Mouse (Mus musculus): ENCODE results near the gene Sbpl.
"Not testable (repeated sequence)": the region's sequence is repeated elsewhere in the genome, so short reads cannot be mapped to it uniquely, and the experiment has no call there.

Sbpl gene

GRCm38 (mm10) chr17:23960084-23960738 lies 5.1 kb upstream of the Sbpl start:
- peak; percentile 87 for DNase-seq (ENCODE audit: low read depth, low spot score)

GRCm38 (mm10) chr17:23950828-23951227 lies 4.2 kb downstream of the Sbpl start:
- DNase-seq (ENCODE audit: low read depth, low spot score) = not testable (repeated sequence)

DNA sequence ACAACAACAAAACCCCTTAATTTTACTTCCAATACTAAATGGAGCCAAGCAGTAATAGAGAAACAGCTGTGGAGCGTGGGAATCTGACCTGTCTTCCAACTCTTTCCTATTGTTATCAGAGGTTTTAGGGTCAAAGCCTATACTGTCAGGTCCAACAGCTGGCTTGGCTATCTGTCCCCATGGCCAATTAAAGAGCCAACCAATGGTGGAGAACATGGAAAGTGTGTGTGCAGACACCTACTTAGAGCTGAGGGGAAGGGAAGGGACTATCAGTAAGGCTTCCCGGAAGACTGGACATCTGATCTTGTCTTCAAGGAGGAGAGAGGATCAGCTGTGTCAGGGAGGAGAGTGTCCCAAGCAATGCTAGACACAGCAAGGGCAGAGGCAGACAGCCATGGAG lies 6.0 kb downstream of the Sbpl start:
- no peak for DNase-seq (ENCODE audit: low read depth, low spot score)

GRCm38 (mm10) chr17:23947486-23947885 lies 7.6 kb downstream of the Sbpl start:
- DNase-seq (ENCODE audit: low read depth, low spot score) = not testable (repeated sequence)

- DNase-seq (ENCODE audit: low read depth, low spot score) = no peak
Measured at GRCm38 (mm10) chr17:23941372-23941771, 13.7 kb downstream of the Sbpl start, which contains the start of gene Sbp. Sbp (plus strand) TSS chr17:23941672.

DNA sequence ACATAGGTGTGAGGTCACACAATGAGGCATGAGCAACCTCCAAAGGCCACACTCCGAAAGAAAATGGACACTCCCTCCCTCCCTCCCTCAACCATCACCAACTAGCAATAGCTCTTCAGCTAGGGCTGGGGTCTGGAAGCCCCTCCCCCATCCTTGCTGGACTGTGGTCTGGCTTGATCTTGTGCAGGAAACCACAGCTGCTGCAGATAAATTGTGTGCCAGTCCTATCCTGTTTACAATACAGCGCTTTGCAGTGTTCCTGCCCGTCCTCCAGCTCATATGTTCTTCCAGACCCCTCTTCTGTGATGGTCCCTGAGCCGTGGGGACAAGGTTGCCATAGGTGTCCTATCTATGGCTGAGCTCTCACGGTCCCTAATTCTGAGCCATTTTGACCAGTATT lies 23.9 kb downstream of the Sbpl start:
- no peak for DNase-seq (ENCODE audit: low read depth, low spot score)

DNA sequence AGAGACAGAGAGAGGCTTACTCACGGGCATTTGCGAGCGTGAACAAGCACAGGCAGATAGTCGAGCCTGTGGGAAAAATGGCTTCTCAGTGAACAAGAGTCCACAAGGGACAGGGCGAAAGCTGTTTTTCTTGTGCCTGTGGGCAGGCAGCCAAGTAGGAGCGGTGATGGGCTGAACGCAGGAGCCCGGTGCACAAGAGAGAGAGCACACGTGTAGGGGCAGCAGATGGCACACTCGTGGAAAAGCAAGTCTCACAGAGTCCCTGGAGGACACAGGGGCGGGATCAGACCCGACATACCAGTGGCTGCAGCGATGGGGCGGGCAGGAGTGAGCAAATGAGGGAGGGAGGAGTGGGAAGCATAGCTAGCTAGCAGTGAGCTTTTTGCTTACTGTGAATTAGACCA lies 30.0 kb downstream of the Sbpl start:
- peak; percentile 45 for DNase-seq (ENCODE audit: low read depth, low spot score)

GRCm38 (mm10) chr17:23924531-23925007 lies 30.5 kb downstream of the Sbpl start:
- peak; percentile 86 for DNase-seq (ENCODE audit: low read depth, low spot score)

DNA sequence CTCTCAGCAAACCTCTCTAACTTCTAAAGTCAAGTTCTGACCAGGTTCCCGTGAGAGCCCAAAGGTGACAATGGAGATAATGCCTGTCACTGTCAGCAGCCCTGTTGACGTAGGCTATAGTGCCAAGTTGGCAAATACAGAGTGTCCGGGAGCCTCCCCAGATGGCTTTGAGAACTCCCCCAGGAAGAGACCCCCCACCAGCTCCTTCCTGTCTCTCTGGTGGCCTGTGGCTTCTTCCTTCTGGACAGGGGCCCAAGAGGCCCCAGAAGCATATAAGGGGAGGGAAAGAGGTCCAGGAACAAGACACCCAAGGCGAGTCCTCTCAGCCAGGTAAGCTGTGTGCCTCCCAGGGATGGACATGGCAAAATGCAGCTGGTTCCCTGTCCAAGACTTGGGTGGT lies 37.9 kb downstream of the Sbpl start, which contains the start of gene Dcpp3:
TSS of gene Dcpp3 (plus strand) at position 301 of the 400 bp plus-strand sequence.
- DNase-seq (ENCODE audit: low read depth, low spot score) = not testable (repeated sequence)
